Comparison of ENCODE assay signal across 8 mouse cellular contexts in genomic region chr10:75063301-75063965, GRCm38 (mm10). TPM values are rescaled to one million over a fixed set of nuclear protein-coding genes. Genes with fewer than 3 reads are reported as not detected.
DNase-seq lines count a peak whose midpoint lies in the region; ATAC-seq and TF ChIP-seq lines count a peak whose summit lies in the region.

No protein-coding gene starts in this region.

- no peaks in the 10 kb centered on the region for H3K9me3 ChIP-seq in intestine, postnatal 0 days (ENCODE audit: control insufficient read depth)
- H3K9me3 ChIP-seq in midbrain, embryonic 14.5 days (ENCODE audit: control insufficient read depth, low read length), result no peaks in the 10 kb centered on the region

- H3K9ac ChIP-seq in intestine, postnatal 0 days (ENCODE audit: low read depth, low read length), result no peak overlapping the region
- H3K9ac ChIP-seq in midbrain, embryonic 14.5 days (replicated peaks; ENCODE audit: low read length), result peak overlapping the region; percentile 47

- H3K4me3 ChIP-seq in left cerebral cortex, adult 2 months, result peak overlapping the region; percentile 87
- peak overlapping the region; percentile 82 for H3K4me3 ChIP-seq in embryonic fibroblast, embryonic 13.5 days (ENCODE audit: insufficient read depth, low read length)
- no peak overlapping the region for H3K4me3 ChIP-seq in intestine, postnatal 0 days (ENCODE audit: low read depth, low read length)
- peak overlapping the region; percentile 87 for H3K4me3 ChIP-seq in midbrain, embryonic 14.5 days (replicated peaks; ENCODE audit: low read depth, low read length)

- H3K4me1 ChIP-seq in embryonic fibroblast, embryonic 13.5 days (ENCODE audit: control insufficient read depth, insufficient read depth, low read length), result peaks cover 12% of the 10 kb centered on the region
- peaks cover 14% of the 10 kb centered on the region for H3K4me1 ChIP-seq in intestine, postnatal 0 days (replicated peaks; ENCODE audit: control insufficient read depth, insufficient read depth, low read length)
- peaks cover 63% of the 10 kb centered on the region for H3K4me1 ChIP-seq in midbrain, embryonic 14.5 days (ENCODE audit: control insufficient read depth, insufficient read depth, low read length)

- no peaks in the 10 kb centered on the region for H3K27me3 ChIP-seq in intestine, postnatal 0 days (replicated peaks; ENCODE audit: control insufficient read depth, insufficient read depth, low read length)
- H3K27me3 ChIP-seq in midbrain, embryonic 14.5 days (ENCODE audit: control insufficient read depth, insufficient read depth, low read length), result no peaks in the 10 kb centered on the region

- H3K4me2 ChIP-seq in intestine, postnatal 0 days (replicated peaks; ENCODE audit: low read depth), result peak overlapping the region; percentile 81
- peak overlapping the region; percentile 99 for H3K4me2 ChIP-seq in midbrain, embryonic 14.5 days (ENCODE audit: low read length)

- TF ChIP-seq POLR2A in embryonic fibroblast, embryonic 13.5 days (IDR thresholded peaks at IDR 0.05; ENCODE audit: low read depth, low read length), result no peak

- peak overlapping the region; percentile 53; the same call in 1 of the 2 replicates for H3K27ac ChIP-seq in left cerebral cortex, adult 2 months
- no peak overlapping the region for H3K27ac ChIP-seq in embryonic fibroblast, embryonic 13.5 days (ENCODE audit: insufficient read depth, low read length)
- no peak overlapping the region for H3K27ac ChIP-seq in intestine, postnatal 0 days (ENCODE audit: low read depth, low read length)
- H3K27ac ChIP-seq in midbrain, embryonic 14.5 days (replicated peaks; ENCODE audit: low read depth, low read length), result no peak overlapping the region

- no peak for TF ChIP-seq CTCF in left cerebral cortex, adult 2 months (IDR thresholded peaks at IDR 0.05)
- no peak for TF ChIP-seq CTCF in embryonic fibroblast, embryonic 13.5 days (IDR thresholded peaks at IDR 0.05; ENCODE audit: borderline replicate concordance, insufficient read depth, low read length)
- TF ChIP-seq CTCF in intestine, postnatal 0 days (IDR thresholded peaks at IDR 0.05; ENCODE audit: low read depth), result no peak

- H3K36me3 ChIP-seq in intestine, postnatal 0 days (ENCODE audit: control insufficient read depth, insufficient read depth), result no peaks in the 10 kb centered on the region
- H3K36me3 ChIP-seq in midbrain, embryonic 14.5 days (ENCODE audit: control insufficient read depth, insufficient read depth, low read length), result 0 out of 2 replicates have a peak, but pooled peaks cover 3% of the 10 kb centered on the region

- intact Hi-C loops in left cerebral cortex, adult 2 months (cut with DNase I), result loop anchor here (10.0 kb wide), 1 partner anchor 51 kb away; no protein-coding TSS in a partner anchor

- ATAC-seq in intestine, postnatal 0 days, result no peak
- no peak for ATAC-seq in midbrain, embryonic 14.5 days (ENCODE audit: low FRiP score, low TSS enrichment)

- no peak for DNase-seq in left cerebral cortex, adult 2 months (ENCODE audit: extremely low spot score in 1 of 2, low spot score in 2 of 2)
- DNase-seq in left cerebral cortex, adult 9 months (ENCODE audit: low spot score in 2 of 2), result no peak
- DNase-seq in midbrain, embryonic 14.5 days, result no peak
- no peak for DNase-seq in frontal cortex, postnatal 14 days (ENCODE audit: low spot score in 2 of 2)
- no peak for DNase-seq in cerebellum, adult 9-11 months
- DNase-seq in c-Kit-positive CD71-positive TER-119-positive erythroid progenitor cells, embryonic 14.5 days (ENCODE audit: low spot score), result no peak

- 35% methylated on average over 12 of the region's 12 CpGs for whole genome bisulfite sequencing in intestine, postnatal 0 days
- 57% methylated on average over 12 of the region's 12 CpGs for WGBS in midbrain, embryonic 14.5 days

RNA-seq across cellular contexts. Expression of gene Bcr, which starts 3.0 kb away (rescaled TPM):
- 100 to 1,000 TPM in 1 of 2 experiments, 10 to 100 TPM in 1; 99.6 to 113 TPM for total RNA-seq in left cerebral cortex, adult 2 months (2021)
- polyA plus RNA-seq in embryonic fibroblast, embryonic 13.5 days (2011; ENCODE audit: insufficient read length, low read depth, missing spikeins), result 15.1 and 21.0 TPM in 2 replicates
- polyA plus RNA-seq in intestine, postnatal 0 days (2015; fragmentation: Nextera tagmentation; extraction: Ambion mirVana), result 26.7 and 36.2 TPM in 2 replicates
- 20.9 and 22.8 TPM in 2 replicates for polyA plus RNA-seq in midbrain, embryonic 14.5 days (2014; fragmentation: Nextera tagmentation; extraction: Ambion mirVana)

RNA-seq across cellular contexts. Expression of gene Rab36, which starts 26.6 kb away (rescaled TPM):
- 10 to 100 TPM; 31.6 to 35.7 TPM for total RNA-seq in left cerebral cortex, adult 2 months (2021)
- 3.9 and 5.8 TPM in 2 replicates for polyA plus RNA-seq in embryonic fibroblast, embryonic 13.5 days (2011; ENCODE audit: insufficient read length, low read depth, missing spikeins)
- polyA plus RNA-seq in intestine, postnatal 0 days (2015; fragmentation: Nextera tagmentation; extraction: Ambion mirVana), result 1.5 TPM in 2 replicates
- 14.3 and 16.1 TPM in 2 replicates for polyA plus RNA-seq in midbrain, embryonic 14.5 days (2014; fragmentation: Nextera tagmentation; extraction: Ambion mirVana)

RNA-seq across cellular contexts. Expression of gene Rsph14, which starts 31.0 kb away (rescaled TPM):
- total RNA-seq in left cerebral cortex, adult 2 months (2021), result not detected
- polyA plus RNA-seq in embryonic fibroblast, embryonic 13.5 days (2011; ENCODE audit: insufficient read length, low read depth, missing spikeins), result not detected in 2 replicates
- not detected in 2 replicates for polyA plus RNA-seq in intestine, postnatal 0 days (2015; fragmentation: Nextera tagmentation; extraction: Ambion mirVana)
- 0.68 and 1.2 TPM in 2 replicates for polyA plus RNA-seq in midbrain, embryonic 14.5 days (2014; fragmentation: Nextera tagmentation; extraction: Ambion mirVana)
